Mouse (Mus musculus) erythroblast, embryonic 14.5 days (primary cell): ENCODE measurements around the gene Robo1.

Experiments
- GATA1 ChIP-seq: IDR thresholded peaks from 2 replicates; pipeline ENCODE4 v1.6.1; 2012; ENCODE audit warnings: low read length, inconsistent platforms, mixed read lengths
- TAL1 ChIP-seq: IDR thresholded peaks from 3 replicates; pipeline ENCODE4 v1.6.1; 2012; ENCODE audit warnings: low read length, inconsistent platforms, mixed read lengths

DNA sequence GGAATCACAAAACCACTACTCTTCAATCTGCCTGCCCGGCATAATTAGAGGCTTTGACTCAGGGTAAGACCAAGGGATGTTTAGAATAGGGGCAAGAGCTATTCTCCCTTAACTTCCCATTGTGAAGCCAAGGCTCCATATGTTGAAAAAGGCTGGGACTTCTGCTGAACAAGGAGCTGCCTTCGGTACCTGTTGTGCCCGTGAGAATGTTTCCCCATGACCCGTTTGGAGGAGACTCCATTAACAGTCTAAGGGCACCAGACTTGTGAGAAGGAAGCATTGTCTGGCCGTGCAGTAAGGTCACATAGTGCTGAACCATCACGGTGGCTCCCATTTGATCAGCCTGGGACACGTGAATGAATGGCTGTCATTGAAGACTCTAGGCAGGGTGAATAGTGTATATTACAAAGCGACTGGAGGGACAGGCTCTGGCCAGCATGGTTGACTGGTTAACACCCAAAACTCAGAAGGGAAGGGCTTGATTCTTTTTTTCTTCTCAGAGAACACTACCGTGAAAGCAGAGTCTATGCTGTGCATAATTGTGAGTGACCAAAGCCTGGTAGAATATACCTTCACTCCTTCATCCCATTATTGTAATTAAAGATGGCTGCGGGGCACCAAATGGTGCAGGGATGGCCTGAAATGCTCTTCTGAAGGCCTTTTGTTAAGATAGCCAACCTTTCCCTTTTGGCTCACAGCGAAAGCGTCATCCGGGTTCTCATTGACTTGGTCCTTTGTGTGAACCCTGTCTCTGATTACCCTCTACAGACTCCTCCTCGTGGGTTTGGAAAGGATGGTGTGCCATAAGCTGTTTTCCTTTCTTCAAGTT lies 385.6 kb downstream of the Robo1 start:
- TF ChIP-seq GATA1, result no peak
- no peak for TF ChIP-seq TAL1
